Mouse (Mus musculus) adrenal gland, postnatal 10 days (tissue): ENCODE measurements around the gene Nae1. TPM values are rescaled to one million over a fixed set of nuclear protein-coding genes. Genes with fewer than 3 reads are reported as not detected.

Experiments used
- DNase-seq: peaks from one replicate; pipeline ENCODE4 v3.0.0; 2021; ENCODE audit warnings: mixed read lengths
- total RNA-seq, 2 experiments: library from RNA; stranded (reverse); gene quantifications; 2 replicates each; pipeline ENCODE4 v1.2.3; 2021

Gene Nae1
- total RNA-seq, 2 experiments from 2014 or later = 30.4 to 35.0 TPM

- DNase-seq = no peak
Measured at GRCm38 (mm10) chr8:104529671-104530070, 4.8 kb downstream of the Nae1 start.

- no peak for DNase-seq
Measured at GRCm38 (mm10) chr8:104517872-104518271, 16.6 kb downstream of the Nae1 start.

GRCm38 (mm10) chr8:104510134-104510533, 24.3 kb downstream of the Nae1 start:
- no peak for DNase-seq

GRCm38 (mm10) chr8:104509061-104510006, 25.1 kb downstream of the Nae1 start, which contains the start of gene Terb1:
Gene Terb1 (minus strand): TSS chr8:104509910.
- DNase-seq = peak; percentile 47

GRCm38 (mm10) chr8:104479091-104479490, 55.3 kb downstream of the Nae1 start:
- DNase-seq = no peak

GRCm38 (mm10) chr8:104472465-104472864, 62.0 kb downstream of the Nae1 start:
- DNase-seq = no peak

GRCm38 (mm10) chr8:104467463-104467862, 67.0 kb downstream of the Nae1 start:
- no peak for DNase-seq

Other genes starting within 250 kb of the Nae1 start
- not detected for gene Cmtm2a, start 241.5 kb downstream of the Nae1 start, total RNA-seq
- gene Gm45711, start 224.6 kb downstream of the Nae1 start, total RNA-seq = not detected
- under 1 TPM in 1 of 2 experiments, not detected in 1; 0.12 TPM for gene Cmtm1, start 224.5 kb downstream of the Nae1 start, total RNA-seq
- not detected for gene Gm11020, start 213.1 kb downstream of the Nae1 start, total RNA-seq
- gene Cmtm2b, start 212.4 kb downstream of the Nae1 start, total RNA-seq = not detected
- 10 to 100 TPM; 64.5 to 68.2 TPM for gene Cmtm3, start 195.2 kb downstream of the Nae1 start, total RNA-seq
- 10 to 100 TPM; 35.4 to 37.8 TPM for gene Cmtm4, start 138.8 kb downstream of the Nae1 start, total RNA-seq
- 100 to 1,000 TPM; 108 to 128 TPM for gene Dync1li2, start 91.6 kb downstream of the Nae1 start, total RNA-seq
- gene Terb1, start 24.7 kb downstream of the Nae1 start, total RNA-seq = under 1 TPM; 0.09 to 0.12 TPM
- 1 to 10 TPM; 3.0 to 3.2 TPM for gene Car7, start 52 bp upstream of the Nae1 start, total RNA-seq
- 10 to 100 TPM; 25.1 to 32.4 TPM for gene Pdp2, start 56.8 kb upstream of the Nae1 start, total RNA-seq
- gene Cdh16, start 89.8 kb upstream of the Nae1 start, total RNA-seq = under 1 TPM; 0.12 to 0.66 TPM
- gene Rrad, start 96.7 kb upstream of the Nae1 start, total RNA-seq = 1 to 10 TPM; 5.6 to 9.1 TPM
- gene Ciao2b, start 107.3 kb upstream of the Nae1 start, total RNA-seq = 10 to 100 TPM; 41.0 to 41.3 TPM
- 10 to 100 TPM in 1 of 2 experiments, 1 to 10 TPM in 1; 8.1 to 18.5 TPM for gene Ces2a, start 199.4 kb upstream of the Nae1 start, total RNA-seq